Mouse (Mus musculus): ENCODE data around the gene Asb8.

Gene Asb8

GRCm38 (mm10) chr15:98155272-98155671 is 10.2 kb downstream of the Asb8 start:
- DNase-seq (ENCODE audit: low spot score), result no peak

- no peak for DNase-seq (ENCODE audit: low spot score)
These were observed 10.8 kb downstream of the Asb8 start for GRCm38 (mm10) chr15:98154631-98155030.

DNA sequence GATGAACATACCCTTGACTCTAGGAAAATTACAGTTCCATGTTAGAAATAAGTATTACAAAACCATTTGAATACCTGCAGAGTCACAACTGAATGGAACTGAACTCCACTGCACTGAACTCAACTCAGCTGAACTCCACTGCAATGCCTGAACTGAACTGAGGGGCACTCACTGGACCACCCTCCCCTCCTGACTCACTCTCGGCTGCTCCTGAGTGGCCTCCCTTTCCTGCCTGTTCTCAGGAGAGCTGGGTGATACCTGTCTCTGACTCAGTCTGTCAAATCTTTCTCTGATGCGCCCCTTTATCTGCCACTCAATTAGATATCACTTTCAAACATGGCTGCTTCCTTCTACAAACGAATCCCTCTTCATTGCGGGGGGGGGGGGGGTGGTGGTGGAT is 11.3 kb downstream of the Asb8 start:
- DNase-seq (ENCODE audit: low spot score), result no peak

DNA sequence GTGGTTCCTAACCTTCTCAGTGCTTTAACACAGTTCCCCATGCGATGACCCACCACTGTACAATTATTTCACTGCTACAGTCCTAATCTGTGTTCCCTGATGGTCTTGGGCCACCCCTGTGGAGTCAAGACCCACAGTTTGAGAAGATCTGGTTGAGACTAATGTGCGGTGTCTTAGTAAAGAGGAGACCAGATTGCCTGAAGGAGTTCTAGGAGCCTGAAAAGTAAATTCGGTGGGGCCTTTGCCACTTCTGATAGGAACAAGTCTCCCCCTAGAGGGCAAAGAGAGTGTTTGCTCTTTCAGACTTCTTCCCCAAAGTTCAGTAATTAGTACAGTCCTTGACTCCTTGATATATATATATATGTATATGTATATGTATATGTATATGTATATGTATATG is 11.8 kb downstream of the Asb8 start:
- DNase-seq (ENCODE audit: low spot score), result peak; percentile 25

- DNase-seq (ENCODE audit: low spot score), result no peak
These were observed 12.5 kb downstream of the Asb8 start for GRCm38 (mm10) chr15:98152916-98153315.

DNA sequence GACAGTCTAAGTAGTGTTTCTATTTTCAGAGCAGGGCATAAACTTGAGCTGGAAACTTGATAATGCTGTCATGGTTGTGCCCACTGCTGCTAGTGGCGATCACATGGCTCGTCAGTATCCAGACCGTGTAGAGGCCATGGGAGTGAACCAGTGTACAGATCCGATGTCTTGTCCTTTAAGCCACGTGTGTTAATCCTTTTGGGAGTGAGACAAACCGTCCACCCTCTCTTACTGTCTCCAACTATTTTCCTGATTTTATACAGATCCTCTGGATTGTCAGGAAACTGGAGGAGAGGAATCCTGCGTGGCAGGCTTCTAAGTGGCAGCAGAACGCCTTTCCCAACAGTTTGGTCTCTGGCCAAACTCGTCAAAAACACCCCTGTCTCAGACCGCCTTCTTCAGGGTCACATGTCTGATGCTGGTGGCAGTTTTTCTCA is 16.2 kb downstream of the Asb8 start:
- no peak for DNase-seq (ENCODE audit: low spot score)

- DNase-seq (ENCODE audit: low spot score), result no peak
These were observed 17.1 kb downstream of the Asb8 start for GRCm38 (mm10) chr15:98148356-98148755.

DNA sequence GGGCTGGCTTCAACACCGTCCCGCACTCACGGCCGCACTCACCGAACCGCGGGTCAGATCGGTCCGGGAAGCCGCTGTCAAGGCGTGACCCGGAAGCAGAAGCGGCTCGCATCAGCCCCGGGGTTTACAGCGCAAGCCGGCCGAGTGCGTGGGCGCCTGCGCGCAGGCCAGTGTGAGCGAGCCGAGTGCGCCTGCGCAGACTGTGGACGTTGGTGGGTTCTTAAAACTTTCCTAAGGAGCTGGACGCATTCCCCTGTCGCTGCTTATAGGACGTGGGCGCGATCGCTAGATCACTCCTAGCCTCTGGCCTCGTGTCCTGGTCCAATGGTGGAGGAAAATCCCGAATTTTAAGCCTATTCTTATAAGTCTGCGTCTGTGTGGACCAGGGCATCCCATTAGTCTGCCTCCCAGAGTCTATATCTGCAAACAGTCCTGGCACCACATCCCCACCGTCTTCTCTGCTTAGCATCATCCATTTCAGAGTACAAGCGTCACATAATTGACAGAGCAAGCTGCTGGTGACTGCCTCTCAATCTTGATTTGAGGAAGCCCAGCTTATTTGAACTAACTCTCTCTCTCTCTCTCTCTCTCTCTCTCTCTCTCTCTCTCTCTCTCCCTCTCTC is 19.8 kb downstream of the Asb8 start:
- peak; percentile 93 for DNase-seq (ENCODE audit: low spot score)

GRCm38 (mm10) chr15:98144861-98145507 is 20.4 kb downstream of the Asb8 start:
- peak; percentile 77 for DNase-seq (ENCODE audit: low spot score)

DNA sequence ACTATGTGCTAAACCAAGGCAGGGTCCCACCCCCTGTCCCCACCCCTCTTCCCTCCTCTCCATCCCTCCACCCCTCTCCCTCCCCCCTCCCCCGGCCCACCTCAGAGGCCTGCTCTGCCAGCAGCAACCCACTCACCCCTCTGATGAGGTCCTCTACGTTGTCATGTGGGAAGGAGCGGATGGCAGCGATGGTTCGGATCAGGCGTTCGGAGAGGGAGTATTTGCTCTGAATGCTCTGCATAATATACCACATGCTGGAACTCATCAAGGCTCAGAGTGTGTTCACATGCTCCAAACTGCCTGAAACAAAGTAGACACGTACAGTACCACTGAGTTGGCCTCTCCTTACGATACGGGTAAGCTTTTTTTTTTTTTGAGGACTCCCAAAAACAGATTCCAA is 22.9 kb downstream of the Asb8 start:
- DNase-seq (ENCODE audit: low spot score), result no peak

DNA sequence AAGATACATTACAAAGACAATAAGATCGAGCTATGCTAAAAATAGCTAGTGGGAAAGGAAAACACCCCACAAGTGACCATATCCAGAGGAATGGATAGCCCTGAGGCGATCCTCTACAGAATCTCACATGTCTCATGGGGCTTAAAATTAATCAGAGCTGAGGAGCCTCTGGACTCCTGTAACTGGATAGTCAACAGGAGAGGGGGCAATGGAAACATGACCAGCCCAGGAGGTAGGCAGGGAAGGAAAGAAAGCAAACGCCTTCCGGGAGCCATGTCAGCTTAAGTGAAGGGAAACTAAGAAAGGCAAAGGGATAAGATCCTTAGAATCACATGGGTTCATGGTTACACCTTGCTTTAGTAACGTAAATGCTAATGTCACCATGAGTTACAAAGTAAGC is 24.6 kb downstream of the Asb8 start:
- no peak for DNase-seq (ENCODE audit: low spot score)

DNA sequence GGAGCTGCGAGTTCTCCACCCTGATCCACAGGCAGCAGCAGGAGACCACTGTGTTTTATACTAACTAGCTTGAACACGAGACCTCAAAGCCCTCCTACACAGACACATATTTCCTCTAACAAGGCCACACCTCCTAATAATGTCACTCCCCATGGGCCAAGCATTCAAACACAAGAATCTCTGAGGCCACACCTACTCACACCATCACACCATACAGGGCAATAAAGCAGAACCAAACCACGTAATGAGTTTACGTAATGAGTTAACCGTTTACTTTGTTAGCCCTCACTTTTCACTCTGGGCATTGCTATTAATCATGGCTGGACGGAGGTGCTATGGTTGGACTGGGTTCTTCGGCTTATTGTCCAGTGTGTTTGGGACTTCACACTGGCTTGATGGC is 25.7 kb downstream of the Asb8 start:
- no peak for DNase-seq (ENCODE audit: low spot score)

GRCm38 (mm10) chr15:98136871-98137270 is 28.6 kb downstream of the Asb8 start:
- no peak for DNase-seq (ENCODE audit: low spot score)

DNA sequence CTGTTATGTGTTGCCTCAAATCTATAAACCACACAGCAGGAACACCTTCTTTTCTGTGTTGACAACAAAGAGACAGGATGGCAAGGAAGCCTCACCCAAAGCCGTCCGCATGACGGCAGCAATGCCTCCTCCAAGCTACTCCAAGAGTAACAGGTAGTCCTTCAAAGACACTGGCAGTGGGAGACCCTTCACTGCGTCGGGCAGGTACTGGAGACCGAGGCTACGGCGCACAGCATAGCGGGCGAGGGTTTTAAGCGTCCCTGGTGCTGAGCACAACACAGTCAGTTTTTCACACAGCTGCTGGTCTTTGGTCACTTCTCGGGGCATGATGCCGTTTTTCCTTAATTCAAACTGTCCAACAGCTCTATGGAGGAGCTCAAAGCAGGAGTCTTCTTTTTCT is 29.8 kb downstream of the Asb8 start:
- DNase-seq (ENCODE audit: low spot score), result no peak

DNA sequence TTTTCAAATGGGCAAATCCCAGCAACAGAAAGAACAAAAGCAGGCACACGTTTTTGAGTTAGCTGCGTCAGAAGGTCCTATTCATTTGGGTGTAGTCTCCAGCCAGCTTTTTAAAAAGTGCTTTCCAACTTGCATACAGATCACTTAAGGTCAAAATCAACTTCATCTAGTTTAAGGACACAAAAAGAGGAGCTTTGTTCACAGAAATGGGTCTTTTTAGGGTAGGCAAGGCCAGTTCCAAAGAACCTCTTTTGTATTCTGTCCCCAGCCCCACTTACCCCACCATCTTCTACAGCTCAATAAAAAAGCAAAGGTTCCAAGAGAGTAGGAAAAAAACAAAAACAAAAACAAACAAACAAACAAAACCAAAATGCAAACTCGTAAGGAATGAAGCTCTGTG is 30.8 kb downstream of the Asb8 start:
- no peak for DNase-seq (ENCODE audit: low spot score)

DNA sequence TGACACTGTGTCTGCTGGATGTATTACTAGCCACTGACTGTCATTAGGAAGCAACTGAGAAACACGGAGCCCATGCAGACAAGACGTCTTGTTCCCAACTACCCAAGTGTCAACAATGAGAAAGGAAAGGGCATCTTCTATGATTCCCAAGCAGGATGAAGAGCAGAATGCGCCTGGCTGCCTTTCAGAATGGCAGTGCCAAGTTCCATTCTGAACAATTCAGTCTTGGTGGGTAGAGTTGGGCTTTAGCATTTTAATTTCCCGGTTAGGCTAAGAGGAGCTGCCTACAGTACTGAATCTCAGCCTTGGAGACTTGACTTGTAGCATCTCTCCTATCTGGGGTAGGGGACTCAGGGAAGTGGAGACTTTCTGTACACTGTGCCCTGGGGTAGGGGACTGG is 31.4 kb downstream of the Asb8 start:
- DNase-seq (ENCODE audit: low spot score), result no peak

- no peak for DNase-seq (ENCODE audit: low spot score)
These were observed 32.0 kb downstream of the Asb8 start for GRCm38 (mm10) chr15:98133471-98133870.

- no peak for DNase-seq (ENCODE audit: low spot score)
These were observed 33.3 kb downstream of the Asb8 start for GRCm38 (mm10) chr15:98131942-98132655.

DNA sequence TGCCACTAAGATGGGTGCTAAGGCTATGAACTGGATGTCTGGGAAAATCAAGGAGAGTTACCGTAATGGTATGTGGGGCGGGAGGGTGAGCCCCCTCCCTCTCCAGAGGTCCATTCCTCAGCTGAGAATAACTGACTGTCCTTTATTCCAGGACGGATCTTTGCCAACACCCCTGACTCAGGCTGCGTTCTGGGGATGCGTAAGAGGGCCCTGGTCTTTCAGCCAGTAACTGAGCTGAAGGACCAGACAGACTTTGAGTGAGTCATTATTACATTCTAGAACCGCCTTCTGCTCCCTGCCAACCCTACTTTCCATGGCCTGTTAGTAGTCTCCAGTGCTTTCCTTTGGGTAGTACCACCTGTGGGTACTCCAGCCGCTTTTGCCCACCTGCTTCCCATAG is 34.0 kb downstream of the Asb8 start:
- DNase-seq (ENCODE audit: low spot score), result no peak

- no peak for DNase-seq (ENCODE audit: low spot score)
These were observed 34.4 kb downstream of the Asb8 start for GRCm38 (mm10) chr15:98131001-98131400.

DNA sequence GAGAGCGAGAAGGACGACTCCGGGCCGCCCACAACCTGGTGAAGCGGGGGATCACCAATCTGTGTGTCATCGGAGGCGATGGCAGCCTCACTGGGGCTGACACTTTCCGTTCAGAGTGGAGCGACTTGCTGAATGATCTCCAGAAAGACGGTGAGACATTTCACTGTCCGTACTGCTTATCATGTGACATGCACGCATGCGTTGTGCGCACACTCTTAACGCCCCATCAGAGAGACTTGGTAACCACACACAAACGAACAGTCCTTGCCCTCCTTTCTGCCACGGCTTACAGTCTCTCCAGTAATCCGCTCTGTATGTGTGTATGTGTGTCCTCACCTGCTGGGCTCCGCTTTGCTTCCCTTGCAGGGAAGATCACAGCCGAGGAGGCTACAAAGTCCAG is 44.6 kb downstream of the Asb8 start:
- no peak for DNase-seq (ENCODE audit: low spot score)

DNA sequence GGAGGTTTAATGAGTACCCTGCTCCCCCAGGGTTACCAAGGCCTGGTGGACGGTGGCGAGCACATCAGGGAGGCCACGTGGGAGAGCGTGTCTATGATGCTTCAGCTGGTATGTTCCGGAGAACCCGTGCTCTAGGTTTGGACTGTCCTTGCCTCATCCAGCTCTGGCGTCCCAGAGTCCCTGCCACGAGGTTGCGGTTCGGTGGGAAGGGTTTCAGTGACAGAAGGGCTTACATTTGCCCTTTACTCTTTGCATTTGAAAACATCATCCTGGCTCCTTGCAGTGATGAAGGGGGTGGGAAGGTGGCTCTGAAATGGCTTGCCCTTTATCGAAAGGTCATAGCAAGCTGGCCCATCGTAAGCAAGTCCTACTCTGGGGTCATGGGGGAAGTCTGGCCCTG is 46.1 kb downstream of the Asb8 start:
- no peak for DNase-seq (ENCODE audit: low spot score)

DNA sequence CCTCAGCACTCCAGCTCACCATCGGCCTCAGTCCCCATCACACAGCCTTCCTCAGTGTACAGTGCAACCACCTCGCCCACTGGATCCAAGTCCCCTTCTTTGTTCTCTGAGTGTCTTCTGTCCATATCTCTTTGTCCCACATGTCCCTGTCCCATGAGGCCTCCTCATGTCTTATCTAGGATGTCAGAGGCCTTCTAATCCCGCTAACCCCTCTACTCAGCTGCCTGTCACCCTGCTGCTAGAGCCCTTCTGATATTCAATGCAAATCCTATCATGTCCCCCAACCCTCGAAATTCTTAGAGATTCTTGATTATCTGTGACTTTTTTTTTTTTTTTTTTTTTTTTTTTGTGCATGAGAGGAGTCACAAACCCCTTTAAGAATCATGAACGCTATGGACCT is 49.1 kb downstream of the Asb8 start:
- DNase-seq (ENCODE audit: low spot score), result no peak

DNA sequence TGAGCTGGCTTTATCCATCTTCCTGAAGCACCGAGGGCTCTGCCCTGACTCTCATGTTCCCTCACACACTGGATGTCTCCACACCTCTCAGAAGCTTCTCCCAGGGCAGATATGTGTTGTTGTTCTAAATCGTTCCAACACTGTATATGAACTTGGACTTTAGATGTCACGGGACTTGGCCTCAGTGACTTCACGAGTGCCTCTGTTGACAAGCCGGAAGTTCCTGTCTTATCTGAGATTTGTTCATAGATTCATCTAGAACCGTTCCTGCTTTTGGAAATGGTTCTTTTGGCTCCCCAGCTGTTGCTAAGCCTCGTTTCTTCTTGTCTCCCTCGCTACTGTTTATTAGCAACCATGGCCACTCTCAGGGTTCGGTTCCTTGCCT is 49.7 kb downstream of the Asb8 start:
- DNase-seq (ENCODE audit: low spot score), result no peak

Data from yolk sac, embryonic 10.5 days (tissue).